Mouse (Mus musculus): ENCODE measurements around the gene Lbh. TPM values are rescaled to one million over a fixed set of nuclear protein-coding genes. Genes with fewer than 3 reads are reported as not detected.

Gene Lbh
- polyA plus RNA-seq, 1 experiment, result 50.2 TPM

- H3K27ac ChIP-seq (ENCODE audit: insufficient read depth, low read length), result no peak overlapping the region
- no peaks in the 10 kb centered on the region for H3K27me3 ChIP-seq (ENCODE audit: control insufficient read depth, insufficient read depth, low read length)
These were observed 49.5 kb downstream of the Lbh start for GRCm38 (mm10) chr17:72967371-72968175.

GRCm38 (mm10) chr17:72968666-72969065 lies 50.6 kb downstream of the Lbh start:
- H3K4me3 ChIP-seq (replicated peaks; ENCODE audit: insufficient read depth, low read depth, low read length), result no peak overlapping the region
- DNase-seq, result no peak
- H3K27ac ChIP-seq (ENCODE audit: insufficient read depth, low read length), result no peak overlapping the region
- WGBS, result 77% methylated on average over 4 of the region's 4 CpGs
- H3K27me3 ChIP-seq (ENCODE audit: control insufficient read depth, insufficient read depth, low read length), result no peaks in the 10 kb centered on the region
- H3K4me1 ChIP-seq (ENCODE audit: control insufficient read depth, insufficient read depth, low read length), result no peaks in the 10 kb centered on the region
- TF ChIP-seq CTCF (IDR thresholded peaks at IDR 0.05; ENCODE audit: borderline replicate concordance, insufficient read depth, low read depth, low read length) (no peak), POLR2A (IDR thresholded peaks at IDR 0.05; ENCODE audit: borderline replicate concordance, insufficient read depth, low read length) (no peak)

More at GRCm38 (mm10) chr17:72967371-72968175, 49.5 kb downstream of the Lbh start:
- Histone ChIP-seq H3K4me1 (ENCODE audit: control insufficient read depth, insufficient read depth, low read length) (no peaks in the 10 kb centered on the region), H3K4me3 (replicated peaks; ENCODE audit: insufficient read depth, low read depth, low read length) (no peak overlapping the region)
- DNase-seq, result no peak
- TF ChIP-seq POLR2A (IDR thresholded peaks at IDR 0.05; ENCODE audit: borderline replicate concordance, insufficient read depth, low read length) (no peak), CTCF (IDR thresholded peaks at IDR 0.05; ENCODE audit: borderline replicate concordance, insufficient read depth, low read depth, low read length) (no peak)
- WGBS, result 90% methylated on average over 6 of the region's 6 CpGs

GRCm38 (mm10) chr17:72970631-72971161 lies 52.6 kb downstream of the Lbh start:
- Histone ChIP-seq H3K27ac (ENCODE audit: insufficient read depth, low read length) (no peak overlapping the region), H3K4me3 (replicated peaks; ENCODE audit: insufficient read depth, low read depth, low read length) (no peak overlapping the region), H3K4me1 (ENCODE audit: control insufficient read depth, insufficient read depth, low read length) (no peaks in the 10 kb centered on the region), H3K27me3 (ENCODE audit: control insufficient read depth, insufficient read depth, low read length) (no peaks in the 10 kb centered on the region)
- DNase-seq, result no peak
- TF ChIP-seq POLR2A (IDR thresholded peaks at IDR 0.05; ENCODE audit: borderline replicate concordance, insufficient read depth, low read length), result no peak
- TF ChIP-seq CTCF (IDR thresholded peaks at IDR 0.05; ENCODE audit: borderline replicate concordance, insufficient read depth, low read depth, low read length), result no peak
- WGBS, result 69% methylated on average over 7 of the region's 7 CpGs

- Histone ChIP-seq H3K4me1 (ENCODE audit: control insufficient read depth, insufficient read depth, low read length) (no peaks in the 10 kb centered on the region), H3K4me3 (replicated peaks; ENCODE audit: insufficient read depth, low read depth, low read length) (no peak overlapping the region), H3K27me3 (ENCODE audit: control insufficient read depth, insufficient read depth, low read length) (no peaks in the 10 kb centered on the region), H3K27ac (ENCODE audit: insufficient read depth, low read length) (no peak overlapping the region)
- no peak for TF ChIP-seq POLR2A (IDR thresholded peaks at IDR 0.05; ENCODE audit: borderline replicate concordance, insufficient read depth, low read length)
- no peak for TF ChIP-seq CTCF (IDR thresholded peaks at IDR 0.05; ENCODE audit: borderline replicate concordance, insufficient read depth, low read depth, low read length)
- WGBS, result 88% methylated on average over 5 of the region's 5 CpGs
- DNase-seq, result no peak
These were observed 54.9 kb downstream of the Lbh start for GRCm38 (mm10) chr17:72973041-72973440.

- Histone ChIP-seq H3K27me3 (ENCODE audit: control insufficient read depth, insufficient read depth, low read length) (no peaks in the 10 kb centered on the region), H3K4me3 (replicated peaks; ENCODE audit: insufficient read depth, low read depth, low read length) (no peak overlapping the region), H3K27ac (ENCODE audit: insufficient read depth, low read length) (no peak overlapping the region), H3K4me1 (ENCODE audit: control insufficient read depth, insufficient read depth, low read length) (no peaks in the 10 kb centered on the region)
- DNase-seq, result no peak
- TF ChIP-seq CTCF (IDR thresholded peaks at IDR 0.05; ENCODE audit: borderline replicate concordance, insufficient read depth, low read depth, low read length) (no peak), POLR2A (IDR thresholded peaks at IDR 0.05; ENCODE audit: borderline replicate concordance, insufficient read depth, low read length) (no peak)
- 60% methylated on average over 11 of the region's 11 CpGs for WGBS
These were observed 58.4 kb downstream of the Lbh start for GRCm38 (mm10) chr17:72976258-72977231.

GRCm38 (mm10) chr17:72977616-72978015 lies 59.5 kb downstream of the Lbh start:
- Histone ChIP-seq H3K4me1 (ENCODE audit: control insufficient read depth, insufficient read depth, low read length) (no peaks in the 10 kb centered on the region), H3K27me3 (ENCODE audit: control insufficient read depth, insufficient read depth, low read length) (no peaks in the 10 kb centered on the region), H3K4me3 (replicated peaks; ENCODE audit: insufficient read depth, low read depth, low read length) (no peak overlapping the region), H3K27ac (ENCODE audit: insufficient read depth, low read length) (no peak overlapping the region)
- TF ChIP-seq CTCF (IDR thresholded peaks at IDR 0.05; ENCODE audit: borderline replicate concordance, insufficient read depth, low read depth, low read length) (no peak), POLR2A (IDR thresholded peaks at IDR 0.05; ENCODE audit: borderline replicate concordance, insufficient read depth, low read length) (no peak)
- DNase-seq, result no peak
- 85% methylated on average over 1 of the region's 1 CpGs for WGBS

GRCm38 (mm10) chr17:72982156-72982555 lies 64.1 kb downstream of the Lbh start:
- TF ChIP-seq POLR2A (IDR thresholded peaks at IDR 0.05; ENCODE audit: borderline replicate concordance, insufficient read depth, low read length) (no peak), CTCF (IDR thresholded peaks at IDR 0.05; ENCODE audit: borderline replicate concordance, insufficient read depth, low read depth, low read length) (no peak)
- DNase-seq, result no peak
- no peak overlapping the region for H3K27ac ChIP-seq (ENCODE audit: insufficient read depth, low read length)
- H3K4me3 ChIP-seq (replicated peaks; ENCODE audit: insufficient read depth, low read depth, low read length), result no peak overlapping the region
- 47% methylated on average over 6 of the region's 6 CpGs for WGBS
- no peaks in the 10 kb centered on the region for H3K4me1 ChIP-seq (ENCODE audit: control insufficient read depth, insufficient read depth, low read length)
- no peaks in the 10 kb centered on the region for H3K27me3 ChIP-seq (ENCODE audit: control insufficient read depth, insufficient read depth, low read length)

All from cerebellum, adult 2 months (tissue).